Mouse (Mus musculus) spleen, adult 2 months (tissue): ENCODE data around the gene Arhgef12.

Experiments used
- CTCF ChIP-seq: fragments of 200-500 bp; IDR thresholded peaks from 2 replicates; pipeline ENCODE4 v1.5.1; 2011; ENCODE audit warnings: mild to moderate bottlenecking, inconsistent platforms; ENCODE audit not compliant: insufficient read depth, insufficient read length, insufficient replicate concordance; ENCODE audit errors: extremely low read depth
- POLR2A ChIP-seq: fragments of 200-500 bp; IDR thresholded peaks from 2 replicates; pipeline ENCODE4 v1.6.1; 2011; ENCODE audit warnings: low read depth, low read length, inconsistent platforms

DNA sequence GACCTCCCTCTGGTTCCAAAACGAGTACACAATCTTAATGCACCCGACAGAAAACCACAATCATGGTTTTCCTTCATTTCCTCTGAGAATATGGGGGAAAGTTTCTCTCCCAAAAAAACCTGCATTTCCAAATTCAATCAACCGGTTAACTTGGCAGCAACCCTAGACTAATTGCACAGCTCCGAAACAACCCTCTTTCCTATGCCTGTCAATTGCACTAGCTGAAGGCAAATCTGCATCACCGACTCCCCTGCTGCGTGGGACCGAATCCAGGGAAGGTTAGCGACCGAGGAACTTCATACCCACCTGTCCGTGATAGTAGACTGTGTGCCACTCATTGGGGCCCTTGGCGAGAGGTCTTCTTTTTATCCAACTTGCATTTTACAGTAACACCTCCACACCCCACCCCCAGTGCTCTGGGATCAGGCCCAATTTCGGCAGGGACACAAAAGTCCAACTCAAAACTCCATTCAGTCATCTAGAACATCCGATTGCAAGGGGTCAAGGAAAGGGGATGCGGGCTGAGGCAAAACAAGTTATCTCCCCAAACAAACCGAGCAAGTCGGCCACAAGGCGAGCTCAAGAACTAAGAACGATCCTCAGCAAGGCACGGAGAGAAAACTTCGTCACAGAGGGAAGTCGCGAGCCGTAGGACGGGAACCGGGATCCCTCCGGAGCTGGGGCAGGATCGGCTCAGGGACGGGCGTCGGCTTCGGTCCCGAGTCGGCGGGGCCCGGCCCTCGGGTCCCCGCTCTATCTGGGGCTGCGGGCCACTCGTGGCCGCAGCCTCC is 2.0 kb downstream of the Arhgef12 start:
- TF ChIP-seq POLR2A (no peak), CTCF (no peak)
